Mouse (Mus musculus) olfactory bulb, adult 2 months (tissue): ENCODE data around the gene Tagap.
"Not testable (repeated sequence)": the region's sequence is repeated elsewhere in the genome, so short reads cannot be mapped to it uniquely, and the experiment has no call there.

Experiments used
- CTCF ChIP-seq: fragments of 200-500 bp; IDR thresholded peaks from 2 replicates; pipeline ENCODE4 v1.5.1; 2012; ENCODE audit warnings: low read depth, mild to moderate bottlenecking, low read length, moderate library complexity; ENCODE audit not compliant: insufficient read depth
- POLR2A ChIP-seq: fragments of 200-500 bp; IDR thresholded peaks from 2 replicates; pipeline ENCODE4 v1.6.1; 2012; ENCODE audit warnings: mild to moderate bottlenecking, low read depth, low read length, moderate library complexity; ENCODE audit not compliant: insufficient read depth

- TF ChIP-seq CTCF, POLR2A: not testable (repeated sequence)
Measured at GRCm38 (mm10) chr17:7968490-7968889, 42.7 kb downstream of the Tagap start.
